Mouse (Mus musculus): ENCODE measurements around the gene Tubgcp3. TPM values are rescaled to one million over a fixed set of nuclear protein-coding genes. Genes with fewer than 3 reads are reported as not detected.
"Not testable (repeated sequence)": the region's sequence is repeated elsewhere in the genome, so short reads cannot be mapped to it uniquely, and the experiment has no call there.

The Tubgcp3 gene
- polyA plus RNA-seq, 1 experiment from 2014 or later: 68.3 TPM

DNA sequence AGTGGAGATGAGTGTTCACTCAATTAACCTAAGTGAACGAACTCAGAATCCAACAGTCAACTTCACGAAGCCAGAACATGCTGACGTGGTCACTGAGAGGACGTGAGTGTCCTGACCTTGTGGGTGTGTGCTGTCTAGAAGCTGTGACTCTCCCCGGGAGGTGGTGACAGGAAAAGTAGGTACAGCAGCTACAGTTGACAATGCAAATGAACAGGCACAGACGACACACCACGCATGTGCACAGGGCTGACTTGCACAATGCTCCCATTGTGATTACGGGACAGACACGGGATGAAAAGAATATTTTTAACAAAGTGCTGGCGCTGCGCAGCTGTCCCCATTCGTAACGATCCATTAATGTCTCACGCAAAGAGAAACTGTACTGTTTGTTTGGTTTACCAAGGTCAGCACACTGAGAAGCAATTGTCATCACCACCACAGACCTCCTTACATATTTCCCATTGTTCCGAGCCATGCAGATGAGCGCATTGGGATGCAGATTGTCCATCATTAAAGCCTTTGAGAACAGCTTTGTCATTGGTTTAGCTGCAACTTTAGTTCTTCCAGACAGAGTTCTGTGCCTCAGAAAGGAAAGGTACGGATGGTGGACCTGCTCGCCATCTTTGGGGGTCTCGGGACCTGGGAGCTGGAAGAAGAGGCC lies 92.6 kb downstream of the Tubgcp3 start:
- H3K27me3 ChIP-seq (ENCODE audit: control insufficient read depth, insufficient read depth, low read length); H3K9ac ChIP-seq (ENCODE audit: low read length); H3K36me3 ChIP-seq (ENCODE audit: control insufficient read depth, insufficient read depth, low read length); H3K4me1 ChIP-seq (replicated peaks; ENCODE audit: control insufficient read depth, insufficient read depth, low read length); H3K4me2 ChIP-seq (ENCODE audit: low read depth, low read length, severe bottlenecking); H3K9me3 ChIP-seq (ENCODE audit: control insufficient read depth, low read length); H3K4me3 ChIP-seq (ENCODE audit: low read depth, low read length); ATAC-seq (replicated peaks; ENCODE audit: low FRiP score); H3K27ac ChIP-seq (ENCODE audit: low read depth, low read length): not testable (repeated sequence)
- 86% methylated on average over 19 of the region's 19 CpGs for WGBS
- DNase-seq (ENCODE audit: low spot score): peak; percentile 24

DNA sequence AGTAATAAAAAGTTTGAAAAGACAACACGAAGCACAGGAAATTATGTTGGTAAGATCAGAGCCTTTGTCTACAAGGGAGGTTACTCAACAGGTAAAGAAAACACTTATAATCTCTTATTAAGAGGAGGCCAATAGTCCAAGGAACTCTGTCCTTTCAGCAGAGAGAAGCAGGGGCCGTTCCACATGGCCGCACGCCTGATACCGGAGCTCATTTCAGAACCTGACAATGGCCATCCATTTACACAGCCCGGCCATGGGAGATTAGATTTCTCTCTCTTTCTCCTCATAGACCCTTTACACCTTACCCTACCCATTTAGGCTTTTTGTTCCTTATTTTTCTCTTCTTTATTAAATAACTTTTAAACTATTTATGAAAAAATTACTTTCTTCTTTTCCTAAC lies 95.3 kb downstream of the Tubgcp3 start:
- no peaks in the 10 kb centered on the region for H3K4me1 ChIP-seq (replicated peaks; ENCODE audit: control insufficient read depth, insufficient read depth, low read length)
- no peak for ATAC-seq (replicated peaks; ENCODE audit: low FRiP score)
- H3K4me2 ChIP-seq (ENCODE audit: low read depth, low read length, severe bottlenecking): no peak overlapping the region
- no peaks in the 10 kb centered on the region for H3K9me3 ChIP-seq (ENCODE audit: control insufficient read depth, low read length)
- H3K36me3 ChIP-seq (ENCODE audit: control insufficient read depth, insufficient read depth, low read length): no peaks in the 10 kb centered on the region
- DNase-seq (ENCODE audit: low spot score): no peak
- no peaks in the 10 kb centered on the region for H3K27me3 ChIP-seq (ENCODE audit: control insufficient read depth, insufficient read depth, low read length)
- H3K9ac ChIP-seq (ENCODE audit: low read length): no peak overlapping the region
- no peak overlapping the region for H3K27ac ChIP-seq (ENCODE audit: low read depth, low read length)
- WGBS: 24% methylated on average over 6 of the region's 6 CpGs
- H3K4me3 ChIP-seq (ENCODE audit: low read depth, low read length): no peak overlapping the region

DNA sequence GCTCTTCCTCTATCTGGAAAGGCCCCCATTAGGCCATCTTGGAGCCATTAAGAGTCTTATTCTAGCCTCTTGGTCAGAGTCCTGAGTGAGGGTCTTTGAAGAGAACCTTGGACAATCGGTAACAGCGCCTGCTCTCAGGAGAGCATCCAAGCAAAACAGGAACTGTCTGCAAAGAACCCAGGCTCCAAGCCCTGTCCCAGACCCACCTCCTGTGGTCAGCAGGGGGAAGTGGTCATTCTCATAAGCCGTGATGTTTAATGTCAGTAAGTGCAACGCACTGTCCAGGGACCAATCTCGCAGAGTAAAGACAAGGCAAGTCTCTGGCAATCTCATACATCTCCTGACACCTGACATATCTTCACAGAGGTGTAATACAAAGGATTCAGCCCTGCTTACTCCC lies 96.0 kb downstream of the Tubgcp3 start:
- Histone ChIP-seq H3K4me1 (replicated peaks; ENCODE audit: control insufficient read depth, insufficient read depth, low read length) (no peaks in the 10 kb centered on the region), H3K4me2 (ENCODE audit: low read depth, low read length, severe bottlenecking) (no peak overlapping the region), H3K9me3 (ENCODE audit: control insufficient read depth, low read length) (no peaks in the 10 kb centered on the region), H3K27me3 (ENCODE audit: control insufficient read depth, insufficient read depth, low read length) (no peaks in the 10 kb centered on the region), H3K36me3 (ENCODE audit: control insufficient read depth, insufficient read depth, low read length) (no peaks in the 10 kb centered on the region), H3K9ac (ENCODE audit: low read length) (no peak overlapping the region), H3K4me3 (ENCODE audit: low read depth, low read length) (no peak overlapping the region), H3K27ac (ENCODE audit: low read depth, low read length) (no peak overlapping the region)
- WGBS: 54% methylated on average over 5 of the region's 5 CpGs
- no peak for ATAC-seq (replicated peaks; ENCODE audit: low FRiP score)
- no peak for DNase-seq (ENCODE audit: low spot score)

DNA sequence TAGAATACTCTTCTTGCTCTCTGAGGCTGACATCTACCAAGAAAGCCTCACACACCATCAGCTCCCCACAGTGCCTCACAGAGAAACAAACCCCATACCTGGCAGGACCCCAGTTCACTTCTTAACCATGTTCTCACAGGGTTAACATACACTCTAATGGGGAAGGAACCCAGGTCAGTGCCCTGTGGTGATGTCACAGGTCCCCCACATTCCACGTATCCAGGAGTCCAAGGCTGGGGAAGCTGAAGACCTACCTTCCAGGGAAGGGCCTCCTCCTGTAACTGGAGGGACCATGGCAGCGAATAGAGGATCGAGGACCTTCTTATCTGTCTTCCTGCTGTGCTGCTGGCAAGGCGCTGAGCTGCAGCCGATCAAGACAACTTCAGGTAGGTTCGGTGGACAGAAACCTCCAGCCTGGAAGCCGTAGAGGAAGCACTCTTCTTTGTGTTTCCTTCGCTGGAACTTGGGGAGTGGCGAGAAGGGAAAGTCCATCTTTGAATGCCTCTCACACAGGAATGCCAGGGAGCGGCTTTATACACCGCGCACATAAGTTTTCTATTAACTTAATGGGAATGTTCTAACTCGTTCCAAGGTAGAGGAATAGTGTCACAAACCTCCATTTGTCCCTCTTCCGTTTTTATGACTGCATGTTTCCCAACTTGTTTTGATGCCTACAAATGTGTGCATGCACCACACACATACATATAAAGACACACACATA lies 99.1 kb downstream of the Tubgcp3 start, which contains the start of gene Spaca7:
TSS of gene Spaca7 (plus strand) at position 216 of the 721 bp plus-strand sequence.
- DNase-seq (ENCODE audit: low spot score) (no peak), ATAC-seq (replicated peaks; ENCODE audit: low FRiP score) (no peak)
- H3K27ac ChIP-seq (ENCODE audit: low read depth, low read length): no peak within 1 kb of the TSS
- 83% methylated on average over 14 of the region's 14 CpGs for WGBS
- no peaks in the 10 kb centered on the region for H3K4me1 ChIP-seq (replicated peaks; ENCODE audit: control insufficient read depth, insufficient read depth, low read length)
- no peaks in the 10 kb centered on the region for H3K9me3 ChIP-seq (ENCODE audit: control insufficient read depth, low read length)
- H3K4me3 ChIP-seq (ENCODE audit: low read depth, low read length): no peak within 1 kb of the TSS
- H3K27me3 ChIP-seq (ENCODE audit: control insufficient read depth, insufficient read depth, low read length): no peaks in the 10 kb centered on the region
- no peaks in the 10 kb centered on the region for H3K36me3 ChIP-seq (ENCODE audit: control insufficient read depth, insufficient read depth, low read length)
- H3K4me2 ChIP-seq (ENCODE audit: low read depth, low read length, severe bottlenecking): no peak within 1 kb of the TSS
- H3K9ac ChIP-seq (ENCODE audit: low read length): no peak within 1 kb of the TSS

DNA sequence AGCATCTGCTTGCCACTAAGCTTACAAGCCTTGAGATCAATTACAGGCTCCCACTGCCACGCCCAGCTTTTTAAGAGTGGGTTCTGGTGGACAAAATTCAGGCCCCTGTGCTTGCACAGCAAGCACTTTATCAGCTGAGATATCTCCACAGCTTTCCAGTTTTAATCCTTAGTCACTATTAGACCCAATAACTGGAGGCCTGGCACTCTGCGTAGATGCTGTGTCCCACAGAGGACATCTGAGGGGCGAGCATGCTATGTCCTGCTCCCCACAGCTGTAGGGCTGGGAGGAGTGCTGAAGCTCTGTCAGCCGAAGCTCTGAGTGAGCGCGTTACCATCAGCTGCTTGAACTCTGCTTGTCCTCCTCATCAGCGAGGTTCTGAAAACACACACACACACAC lies 105.5 kb downstream of the Tubgcp3 start:
- no peaks in the 10 kb centered on the region for H3K9me3 ChIP-seq (ENCODE audit: control insufficient read depth, low read length)
- no peak overlapping the region for H3K4me2 ChIP-seq (ENCODE audit: low read depth, low read length, severe bottlenecking)
- no peak for DNase-seq (ENCODE audit: low spot score)
- H3K27me3 ChIP-seq (ENCODE audit: control insufficient read depth, insufficient read depth, low read length): 0 out of 2 replicates have a peak, but pooled peaks cover 3% of the 10 kb centered on the region
- no peaks in the 10 kb centered on the region for H3K36me3 ChIP-seq (ENCODE audit: control insufficient read depth, insufficient read depth, low read length)
- WGBS: 51% methylated on average over 7 of the region's 7 CpGs
- H3K4me1 ChIP-seq (replicated peaks; ENCODE audit: control insufficient read depth, insufficient read depth, low read length): peaks cover 2% of the 10 kb centered on the region; the same call in 1 of the 2 replicates
- no peak overlapping the region for H3K27ac ChIP-seq (ENCODE audit: low read depth, low read length)
- no peak overlapping the region for H3K9ac ChIP-seq (ENCODE audit: low read length)
- H3K4me3 ChIP-seq (ENCODE audit: low read depth, low read length): no peak overlapping the region
- no peak for ATAC-seq (replicated peaks; ENCODE audit: low FRiP score)

DNA sequence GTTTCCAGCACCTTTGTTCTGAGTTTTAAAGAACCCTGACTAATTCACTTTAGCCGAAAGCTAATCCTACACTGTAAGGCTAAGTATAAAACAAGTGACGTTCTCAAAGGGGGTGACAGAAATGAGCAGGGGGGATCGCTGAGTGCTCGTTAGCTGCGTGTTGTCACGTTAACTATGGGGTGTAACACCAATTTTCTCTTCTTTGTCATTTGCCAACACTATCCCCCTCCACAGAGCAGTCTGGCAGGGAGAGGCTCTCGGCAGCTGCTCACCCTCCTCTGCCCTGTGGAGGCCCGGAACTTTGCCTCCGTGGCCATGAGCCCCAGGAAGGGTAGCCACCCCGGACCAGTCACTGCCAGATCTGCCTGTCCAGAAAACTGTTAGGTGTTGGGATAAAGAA lies 106.6 kb downstream of the Tubgcp3 start:
- Histone ChIP-seq H3K4me1 (replicated peaks; ENCODE audit: control insufficient read depth, insufficient read depth, low read length) (peaks cover 2% of the 10 kb centered on the region; the same call in 1 of the 2 replicates), H3K4me2 (ENCODE audit: low read depth, low read length, severe bottlenecking) (no peak overlapping the region), H3K27ac (ENCODE audit: low read depth, low read length) (no peak overlapping the region), H3K36me3 (ENCODE audit: control insufficient read depth, insufficient read depth, low read length) (no peaks in the 10 kb centered on the region), H3K9me3 (ENCODE audit: control insufficient read depth, low read length) (no peaks in the 10 kb centered on the region), H3K27me3 (ENCODE audit: control insufficient read depth, insufficient read depth, low read length) (0 out of 2 replicates have a peak, but pooled peaks cover 3% of the 10 kb centered on the region), H3K9ac (ENCODE audit: low read length) (no peak overlapping the region), H3K4me3 (ENCODE audit: low read depth, low read length) (no peak overlapping the region)
- 23% methylated on average over 10 of the region's 10 CpGs for WGBS
- DNase-seq (ENCODE audit: low spot score) (no peak), ATAC-seq (replicated peaks; ENCODE audit: low FRiP score) (no peak)

DNA sequence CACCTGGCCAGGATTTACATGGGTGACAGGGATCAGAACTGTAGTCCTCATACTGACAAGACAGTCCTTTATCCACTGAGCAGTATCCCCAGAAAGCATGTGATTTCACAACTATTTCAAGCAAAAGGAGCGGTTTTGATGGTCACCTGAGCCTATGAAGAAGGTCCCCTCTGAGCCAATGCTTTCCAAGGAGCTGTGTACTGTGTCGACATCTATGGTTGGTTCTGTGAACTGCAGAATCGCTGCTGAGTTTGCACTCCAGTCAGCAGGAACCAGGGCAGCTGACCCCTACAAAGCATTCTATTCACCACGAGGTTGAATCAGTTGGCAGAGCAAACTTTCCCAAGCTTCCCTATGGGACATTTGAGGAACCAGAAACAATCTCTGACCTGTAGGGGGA lies 107.7 kb downstream of the Tubgcp3 start:
- 0 out of 2 replicates have a peak, but pooled peaks cover 3% of the 10 kb centered on the region for H3K27me3 ChIP-seq (ENCODE audit: control insufficient read depth, insufficient read depth, low read length)
- WGBS: 3% methylated on average over 4 of the region's 4 CpGs
- peak; percentile 69 for ATAC-seq (replicated peaks; ENCODE audit: low FRiP score)

More for the DNA sequence above, 107.7 kb downstream of the Tubgcp3 start:
- H3K9me3 ChIP-seq (ENCODE audit: control insufficient read depth, low read length): no peaks in the 10 kb centered on the region
- peak; percentile 74 for DNase-seq (ENCODE audit: low spot score)
- H3K9ac ChIP-seq (ENCODE audit: low read length): no peak overlapping the region
- H3K4me2 ChIP-seq (ENCODE audit: low read depth, low read length, severe bottlenecking): no peak overlapping the region
- no peak overlapping the region for H3K4me3 ChIP-seq (ENCODE audit: low read depth, low read length)
- H3K4me1 ChIP-seq (replicated peaks; ENCODE audit: control insufficient read depth, insufficient read depth, low read length): peaks cover 2% of the 10 kb centered on the region; the same call in 1 of the 2 replicates
- H3K36me3 ChIP-seq (ENCODE audit: control insufficient read depth, insufficient read depth, low read length): no peaks in the 10 kb centered on the region
- no peak overlapping the region for H3K27ac ChIP-seq (ENCODE audit: low read depth, low read length)
